Mouse (Mus musculus): ENCODE data around the gene Midn. TPM values are rescaled to one million over a fixed set of nuclear protein-coding genes. Genes with fewer than 3 reads are reported as not detected.
A peak's percentile ranks its signal among the peaks of the same experiment; 100 is the strongest.

The Midn gene
- total RNA-seq, 2 experiments from 2014 or later: 9.4 to 30.9 TPM

GRCm38 (mm10) chr10:80123932-80124562, 24.0 kb upstream of the Midn start:
- peak; percentile 79 for ATAC-seq (replicated peaks; ENCODE audit: low FRiP score, low TSS enrichment, poor library complexity, severe bottlenecking)

GRCm38 (mm10) chr10:80127920-80128319, 20.2 kb upstream of the Midn start:
- ATAC-seq (replicated peaks; ENCODE audit: low FRiP score, low TSS enrichment, poor library complexity, severe bottlenecking): no peak

- no peak for ATAC-seq (replicated peaks; ENCODE audit: low FRiP score, low TSS enrichment, poor library complexity, severe bottlenecking)
Observed at GRCm38 (mm10) chr10:80129846-80130245, 18.2 kb upstream of the Midn start.

DNA sequence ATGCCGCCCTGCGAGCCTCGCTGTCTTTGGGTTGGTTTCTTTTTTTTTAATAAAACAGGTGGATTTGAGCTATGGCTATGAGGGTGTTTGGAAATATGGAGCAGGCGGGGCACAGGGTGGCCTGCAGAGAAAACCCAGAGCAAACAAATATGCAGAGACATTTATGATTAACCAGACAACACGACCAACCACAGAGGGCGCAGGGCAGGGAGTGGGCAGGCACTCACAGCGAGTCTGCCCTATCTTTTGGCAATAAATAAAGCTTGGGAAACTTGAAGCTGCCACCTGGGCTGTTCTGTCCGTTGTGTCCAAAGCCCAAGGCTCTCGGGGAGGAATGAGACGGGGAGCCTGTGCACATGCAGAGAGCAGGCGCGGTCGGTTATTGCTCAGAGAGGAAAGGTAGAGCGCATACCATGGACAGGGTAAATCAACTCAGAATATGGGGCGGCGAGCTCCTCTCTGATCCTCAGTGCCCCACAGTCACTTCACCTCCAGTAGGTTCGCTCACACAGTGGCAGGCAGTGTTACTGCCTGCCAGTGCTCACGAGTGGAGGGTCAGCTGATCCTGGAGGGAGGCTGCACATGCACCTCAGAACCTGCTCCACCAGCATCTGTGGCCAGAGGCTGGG, 17.6 kb upstream of the Midn start:
- ATAC-seq (replicated peaks; ENCODE audit: low FRiP score, low TSS enrichment, poor library complexity, severe bottlenecking): no peak

DNA sequence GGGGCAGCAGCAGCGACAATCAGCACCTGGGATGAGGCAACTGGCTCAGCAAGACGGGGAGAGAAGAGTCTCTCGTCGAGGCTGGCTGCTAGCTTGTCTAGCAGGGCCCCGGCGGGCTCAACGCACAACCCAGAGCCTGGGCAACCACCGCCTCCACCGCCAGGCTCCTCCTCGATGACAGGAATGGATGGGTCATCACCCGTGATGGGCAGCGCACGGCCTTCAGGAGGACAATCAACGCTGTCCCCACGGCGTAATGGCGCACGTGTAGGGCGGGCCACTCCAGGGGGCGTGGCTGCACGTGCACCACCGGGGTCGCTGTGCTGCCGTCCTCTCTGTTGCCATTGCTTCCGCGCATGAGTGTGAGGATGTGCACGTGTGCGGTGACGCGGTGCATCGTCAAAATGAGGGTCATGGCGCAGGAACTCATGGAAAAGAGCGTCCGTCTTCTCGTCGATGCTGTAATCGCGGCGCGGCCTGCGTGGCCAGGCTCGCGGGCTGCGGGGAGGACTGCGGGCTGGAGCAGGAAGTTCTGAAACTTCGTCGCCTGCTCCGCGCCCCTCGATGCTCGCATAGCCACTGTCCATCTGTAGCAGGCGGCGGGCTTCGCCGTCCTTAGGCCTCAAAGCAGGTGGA, 16.6 kb upstream of the Midn start:
- no peak for ATAC-seq (replicated peaks; ENCODE audit: low FRiP score, low TSS enrichment, poor library complexity, severe bottlenecking)

DNA sequence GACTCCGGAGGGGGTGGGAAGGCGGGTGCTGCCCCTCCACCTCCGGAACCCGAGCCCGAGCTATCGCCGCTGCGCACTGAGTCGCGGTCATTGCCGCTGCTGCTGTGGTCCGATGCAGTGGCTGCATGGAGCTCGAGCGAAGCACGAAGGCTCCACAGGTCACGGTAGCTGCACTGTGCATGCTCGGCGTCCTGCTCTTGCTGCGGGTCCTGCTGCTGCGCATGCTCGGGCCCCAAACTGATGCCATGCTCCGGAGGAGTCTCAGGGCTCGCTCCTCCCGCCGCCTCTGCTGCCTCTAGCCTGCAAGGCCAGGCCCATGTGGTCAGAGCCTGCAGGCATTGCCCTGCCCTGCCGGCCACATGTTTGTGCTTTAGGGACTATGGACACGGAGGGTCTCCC, 16.1 kb upstream of the Midn start:
- no peak for ATAC-seq (replicated peaks; ENCODE audit: low FRiP score, low TSS enrichment, poor library complexity, severe bottlenecking)

- peak; percentile 29 for ATAC-seq (replicated peaks; ENCODE audit: low FRiP score, low TSS enrichment, poor library complexity, severe bottlenecking)
Observed at GRCm38 (mm10) chr10:80133226-80133849, 14.7 kb upstream of the Midn start.

- no peak for ATAC-seq (replicated peaks; ENCODE audit: low FRiP score, low TSS enrichment, poor library complexity, severe bottlenecking)
Observed at GRCm38 (mm10) chr10:80134421-80134820, 13.7 kb upstream of the Midn start.

GRCm38 (mm10) chr10:80135161-80135560, 12.9 kb upstream of the Midn start:
- ATAC-seq (replicated peaks; ENCODE audit: low FRiP score, low TSS enrichment, poor library complexity, severe bottlenecking): no peak

DNA sequence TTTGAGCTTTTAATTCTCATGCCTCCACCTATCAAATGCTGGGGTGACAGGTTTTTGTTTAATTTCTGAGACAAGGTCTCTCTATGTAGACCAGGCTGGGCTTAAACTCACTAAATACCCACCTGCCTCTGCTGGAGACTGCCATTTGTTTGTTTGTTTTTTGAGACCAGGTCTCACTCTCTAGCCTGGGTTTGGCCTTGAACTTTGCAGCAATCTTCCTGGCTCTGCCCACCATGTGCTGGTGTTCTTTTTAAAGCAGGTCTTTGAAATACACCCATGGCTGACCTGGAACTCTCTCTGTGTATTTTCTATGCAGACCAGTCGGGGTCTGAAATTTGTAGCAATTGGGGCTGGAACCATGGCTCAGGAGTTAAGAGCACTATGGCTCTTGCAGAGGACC, 12.4 kb upstream of the Midn start:
- ATAC-seq (replicated peaks; ENCODE audit: low FRiP score, low TSS enrichment, poor library complexity, severe bottlenecking): no peak

- ATAC-seq (replicated peaks; ENCODE audit: low FRiP score, low TSS enrichment, poor library complexity, severe bottlenecking): no peak
Observed at GRCm38 (mm10) chr10:80136179-80136951, 11.7 kb upstream of the Midn start.

DNA sequence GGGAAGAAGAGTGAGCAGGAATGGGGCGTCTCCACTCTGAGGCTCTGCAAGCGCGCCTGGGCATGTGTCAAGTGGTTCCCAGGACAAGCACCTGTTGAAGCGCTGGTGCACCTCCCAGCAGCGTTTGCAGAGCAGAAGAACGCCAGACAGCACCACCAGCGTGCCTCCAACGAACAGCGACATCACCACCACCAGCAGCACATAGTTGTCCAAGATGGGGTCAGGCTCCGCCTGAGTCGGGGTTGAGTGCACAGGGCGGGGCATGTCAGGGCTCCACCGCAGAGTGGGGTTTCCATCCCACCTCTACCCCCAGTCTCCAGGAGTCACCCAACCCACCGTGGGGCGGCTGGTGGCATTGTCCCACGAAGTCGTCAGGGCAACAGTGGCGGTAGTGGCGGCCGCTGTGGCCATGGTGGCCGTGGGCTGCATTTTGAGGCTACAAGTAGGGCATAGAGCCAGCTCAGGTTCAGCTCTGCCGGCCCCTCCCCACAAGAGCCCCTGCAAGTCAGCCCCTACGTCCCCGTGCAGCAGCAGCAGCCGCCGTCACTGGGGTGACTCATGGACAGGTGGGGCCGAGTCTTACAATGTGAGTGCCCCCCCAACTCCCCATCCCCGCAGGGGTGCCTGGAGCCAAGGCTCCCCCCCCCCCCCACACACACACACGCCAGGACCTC, 11.0 kb upstream of the Midn start:
- no peak for ATAC-seq (replicated peaks; ENCODE audit: low FRiP score, low TSS enrichment, poor library complexity, severe bottlenecking)

DNA sequence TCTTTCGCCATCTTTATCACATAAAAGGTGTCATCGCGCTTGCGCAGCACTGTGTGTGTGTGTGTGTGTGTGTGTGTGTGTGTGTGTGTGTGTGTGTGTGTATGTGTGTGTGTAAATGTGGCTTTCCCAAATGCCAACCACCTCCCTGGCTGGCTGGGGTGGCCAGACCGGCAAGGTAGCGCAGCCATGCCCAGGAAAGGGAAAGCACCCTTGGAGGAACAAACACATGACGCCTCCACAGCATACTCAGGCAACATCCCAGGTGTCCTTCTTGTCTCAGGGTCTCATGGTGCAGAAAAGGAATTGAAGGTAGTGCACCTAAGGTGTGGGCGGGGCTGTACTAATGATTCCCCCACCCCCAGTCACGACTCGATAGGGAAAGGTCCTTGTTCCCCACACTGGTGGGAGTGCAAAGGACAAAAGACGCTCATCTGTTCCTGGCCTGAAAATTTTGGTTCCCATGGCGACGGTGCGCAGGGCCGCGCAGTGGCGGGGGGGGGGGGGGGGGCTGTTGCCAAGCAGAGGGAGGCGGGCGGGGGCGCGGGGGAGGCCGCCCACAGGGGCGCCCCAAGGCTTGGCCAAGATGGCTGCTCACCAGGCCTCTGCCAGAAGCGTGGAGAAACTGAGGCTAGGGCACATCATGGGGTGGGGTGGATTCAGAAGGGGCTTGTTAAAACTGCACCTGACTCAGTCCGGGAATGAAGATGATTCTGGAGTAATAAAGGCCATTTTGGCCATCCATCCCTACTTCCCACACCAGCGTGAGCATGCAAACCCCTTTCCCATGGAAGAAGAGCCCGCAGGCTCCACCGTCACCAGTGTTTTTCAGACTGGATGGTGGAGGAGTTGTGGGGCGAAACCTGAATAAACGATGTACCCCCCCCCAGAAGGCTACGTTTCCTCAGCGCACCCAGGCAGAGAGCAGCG, 10.2 kb upstream of the Midn start:
- no peak for ATAC-seq (replicated peaks; ENCODE audit: low FRiP score, low TSS enrichment, poor library complexity, severe bottlenecking)

GRCm38 (mm10) chr10:80138553-80139438, 9.3 kb upstream of the Midn start, which contains the start of gene Atp5d:
Gene Atp5d (plus strand): TSS chr10:80138632.
- ATAC-seq (replicated peaks; ENCODE audit: low FRiP score, low TSS enrichment, poor library complexity, severe bottlenecking): no peak

- ATAC-seq (replicated peaks; ENCODE audit: low FRiP score, low TSS enrichment, poor library complexity, severe bottlenecking): no peak
Observed at GRCm38 (mm10) chr10:80139439-80139775, 8.7 kb upstream of the Midn start.

DNA sequence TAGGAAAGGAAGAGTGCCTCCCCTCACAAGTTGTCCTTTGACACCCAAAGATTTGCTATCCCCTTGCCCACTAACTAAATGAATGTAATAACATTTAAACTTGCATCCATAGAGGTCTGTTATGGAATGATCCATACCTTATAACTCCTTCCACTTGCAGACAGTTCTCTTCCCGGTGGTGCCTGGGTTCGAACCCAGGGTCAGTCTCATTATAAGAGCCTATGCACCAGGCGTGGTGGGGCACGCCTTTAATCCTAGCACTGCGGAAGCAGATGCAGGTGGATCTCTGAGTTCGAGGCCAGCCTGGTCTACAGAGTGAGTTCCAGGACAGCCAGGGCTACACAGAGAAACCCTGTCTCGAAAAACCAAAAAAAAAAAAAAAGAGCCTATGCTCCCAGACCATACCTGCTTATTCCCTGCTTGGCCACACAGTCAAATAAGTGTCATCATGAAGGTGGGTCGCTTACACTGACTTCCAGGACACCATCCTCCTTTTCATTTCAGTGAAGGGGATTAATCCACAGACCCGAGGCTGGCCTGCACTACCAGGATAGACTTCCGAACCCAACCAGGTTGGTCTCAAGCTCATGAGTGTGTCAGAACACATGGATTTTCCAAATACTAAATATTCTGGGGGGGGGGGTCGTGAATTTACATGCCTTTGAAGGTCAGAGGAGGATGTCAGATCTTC, 8.0 kb upstream of the Midn start:
- no peak for ATAC-seq (replicated peaks; ENCODE audit: low FRiP score, low TSS enrichment, poor library complexity, severe bottlenecking)

- ATAC-seq (replicated peaks; ENCODE audit: low FRiP score, low TSS enrichment, poor library complexity, severe bottlenecking): no peak
Observed at GRCm38 (mm10) chr10:80140666-80141035, 7.4 kb upstream of the Midn start, which contains the start of gene Cbarp. Gene Cbarp (minus strand): TSS chr10:80140835.

Data from megakaryocyte-erythroid progenitor cell, adult 5-6 weeks (primary cell).